Mouse (Mus musculus): ENCODE measurements around the gene Ier3.

- TF ChIP-seq CTCF (IDR thresholded peaks at IDR 0.05; ENCODE audit: borderline replicate concordance, control insufficient read depth, extremely low read depth, insufficient read depth, low read length, poor library complexity) (no peak), POLR2A (IDR thresholded peaks at IDR 0.05; ENCODE audit: control insufficient read depth, extremely low read depth, insufficient read depth, low read length, poor library complexity) (no peak)
Observed at GRCm38 (mm10) chr17:35822964-35823937, 1.8 kb downstream of the Ier3 start, which contains the start of gene Flot1.
